Mouse (Mus musculus) c-Kit-positive CD71-positive TER-119-negative erythroid progenitor cells, embryonic 14.5 days (primary cell): Measurements from ENCODE around the gene Cpm.

ENCODE experiments used
- DNase-seq: peaks from one replicate; pipeline ENCODE4 v3.0.0-alpha.2; 2013; ENCODE audit warnings: low read depth

The Cpm gene

DNA sequence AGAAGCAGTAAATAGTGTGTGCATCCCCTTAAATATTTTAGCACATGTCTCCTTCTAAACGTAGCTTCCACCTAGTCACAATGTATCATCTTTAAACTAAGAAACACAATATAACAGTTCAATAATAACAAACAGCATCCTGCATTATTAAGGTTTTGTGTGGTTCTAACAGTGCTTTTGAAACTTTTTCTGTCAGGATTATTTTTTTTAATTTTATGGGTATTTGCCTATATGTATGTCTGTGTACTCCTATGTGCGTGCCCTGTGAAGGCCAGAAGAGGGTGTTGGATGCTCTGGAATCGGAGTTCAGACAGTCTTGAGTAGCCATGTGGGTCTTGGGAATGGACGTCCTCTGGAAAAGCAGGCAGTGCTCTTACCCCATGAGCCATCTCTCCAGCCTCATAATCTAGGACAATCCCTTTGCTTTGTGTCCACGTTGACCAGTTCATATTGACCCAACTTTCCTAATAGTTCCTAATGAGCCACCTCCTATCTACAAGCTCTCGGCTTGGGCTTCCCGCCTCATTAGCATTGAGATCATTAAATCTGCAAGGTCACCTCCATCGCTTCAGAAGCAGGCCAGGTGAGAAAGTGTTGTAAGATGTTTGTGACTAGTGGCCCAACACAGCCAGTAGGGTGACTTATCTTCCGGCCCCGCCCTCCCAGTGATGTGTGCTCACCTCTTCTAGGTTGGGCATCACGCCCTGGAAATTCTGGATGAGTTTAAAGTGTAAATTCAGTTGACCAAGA, 20.2 kb downstream of the Cpm start:
- DNase-seq: no peak

DNA sequence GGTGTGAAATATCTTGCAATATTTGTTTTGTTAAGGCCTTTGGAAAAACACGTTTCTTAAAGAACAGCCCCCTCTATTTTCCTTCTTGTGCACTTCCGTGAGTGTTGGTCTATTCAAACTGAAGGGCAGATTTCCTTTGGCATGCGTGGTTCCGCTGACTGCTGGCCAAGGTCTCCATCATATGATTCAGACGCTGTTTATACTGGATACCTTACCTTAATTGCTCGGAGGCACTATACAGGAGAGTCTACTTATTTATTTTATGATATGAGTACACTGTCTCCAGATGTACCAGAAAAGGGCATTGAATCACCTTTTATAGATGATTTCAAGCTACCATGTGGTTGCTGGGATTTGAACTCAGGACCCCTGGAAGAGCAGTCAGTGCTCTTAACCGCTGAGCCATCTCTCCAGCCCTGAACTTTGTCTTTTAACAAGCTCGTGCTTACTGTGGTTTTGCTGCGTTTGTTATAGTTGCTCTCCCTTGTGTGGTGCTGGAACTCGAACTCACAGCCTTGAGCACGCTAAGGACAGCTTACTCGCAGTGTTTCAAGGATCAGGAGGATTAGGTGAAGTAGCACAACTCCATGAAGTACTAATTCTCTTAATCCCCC, 20.8 kb downstream of the Cpm start:
- no peak for DNase-seq

DNA sequence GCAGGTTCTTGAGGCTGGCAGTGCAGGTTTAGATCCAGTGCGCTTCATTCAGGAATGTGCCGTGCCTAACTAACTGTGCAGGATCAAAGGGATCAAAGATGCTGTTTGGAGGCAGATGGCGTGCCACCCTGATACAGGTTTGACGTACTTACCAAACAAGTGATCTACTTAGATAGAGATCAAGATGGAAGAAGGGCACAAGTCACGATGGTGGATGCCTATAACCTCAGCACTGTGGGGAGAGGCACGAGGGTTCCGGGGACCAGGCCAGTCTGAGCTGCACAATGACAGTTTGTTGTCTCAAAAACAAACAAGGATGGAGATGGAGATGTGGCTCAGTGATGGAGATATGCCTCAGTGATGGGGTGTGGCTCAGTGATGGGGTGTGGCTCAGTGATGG, 21.4 kb downstream of the Cpm start:
- no peak for DNase-seq

DNA sequence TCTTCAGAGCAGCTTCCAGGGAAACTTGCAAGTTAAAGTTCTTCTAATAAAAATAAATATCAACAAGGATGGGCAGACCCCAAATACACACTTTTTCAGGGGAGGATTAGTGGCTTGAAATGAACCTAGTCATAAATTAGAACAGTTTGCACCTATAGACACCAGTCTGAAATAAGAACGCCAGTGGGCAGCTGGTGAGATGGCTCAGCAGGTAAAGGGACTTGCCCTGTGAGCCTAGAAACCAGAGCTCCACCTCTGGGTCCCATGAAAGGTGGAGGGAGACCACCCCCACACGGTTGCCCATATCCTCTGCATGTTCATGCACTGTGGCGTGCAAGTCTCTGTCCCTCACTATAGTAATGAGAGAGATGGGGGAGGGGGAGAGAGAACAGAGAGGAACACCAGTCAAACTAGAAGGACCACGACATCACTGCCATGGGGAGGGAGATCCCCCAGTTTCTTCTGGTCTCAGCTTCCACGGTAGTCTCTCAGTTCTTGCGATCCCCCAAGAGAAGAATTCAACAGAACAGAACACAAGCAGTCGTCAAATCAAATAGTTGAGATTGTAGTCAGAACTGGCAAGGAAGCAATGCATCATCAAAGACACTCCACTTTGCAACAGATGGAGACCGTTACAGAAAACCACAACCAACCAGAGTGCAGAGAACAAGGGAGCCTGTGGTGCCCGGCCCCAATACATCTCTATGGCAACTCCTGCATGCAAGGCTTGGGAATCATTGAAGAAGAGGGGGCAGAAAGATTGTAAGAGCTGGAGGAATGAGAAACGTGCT, 22.5 kb downstream of the Cpm start:
- DNase-seq: no peak

DNA sequence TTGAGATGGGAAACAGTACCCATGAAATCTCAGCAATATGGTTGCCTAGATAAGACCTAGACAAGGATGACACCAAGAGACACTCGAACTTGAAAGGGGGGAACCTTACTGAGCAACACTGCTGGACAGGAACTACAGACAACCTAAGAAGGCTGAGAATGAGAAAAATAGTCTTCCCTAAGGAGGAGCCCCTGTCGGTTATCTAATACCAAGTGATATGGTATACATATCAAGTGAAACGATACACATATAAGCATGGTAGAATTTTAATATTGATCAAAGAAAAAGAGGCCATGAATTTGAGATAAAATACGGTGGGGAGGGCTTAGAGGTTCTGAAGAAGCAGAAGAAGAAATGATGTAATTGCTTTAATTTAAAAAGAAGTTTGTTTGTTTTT, 23.1 kb downstream of the Cpm start:
- no peak for DNase-seq

DNA sequence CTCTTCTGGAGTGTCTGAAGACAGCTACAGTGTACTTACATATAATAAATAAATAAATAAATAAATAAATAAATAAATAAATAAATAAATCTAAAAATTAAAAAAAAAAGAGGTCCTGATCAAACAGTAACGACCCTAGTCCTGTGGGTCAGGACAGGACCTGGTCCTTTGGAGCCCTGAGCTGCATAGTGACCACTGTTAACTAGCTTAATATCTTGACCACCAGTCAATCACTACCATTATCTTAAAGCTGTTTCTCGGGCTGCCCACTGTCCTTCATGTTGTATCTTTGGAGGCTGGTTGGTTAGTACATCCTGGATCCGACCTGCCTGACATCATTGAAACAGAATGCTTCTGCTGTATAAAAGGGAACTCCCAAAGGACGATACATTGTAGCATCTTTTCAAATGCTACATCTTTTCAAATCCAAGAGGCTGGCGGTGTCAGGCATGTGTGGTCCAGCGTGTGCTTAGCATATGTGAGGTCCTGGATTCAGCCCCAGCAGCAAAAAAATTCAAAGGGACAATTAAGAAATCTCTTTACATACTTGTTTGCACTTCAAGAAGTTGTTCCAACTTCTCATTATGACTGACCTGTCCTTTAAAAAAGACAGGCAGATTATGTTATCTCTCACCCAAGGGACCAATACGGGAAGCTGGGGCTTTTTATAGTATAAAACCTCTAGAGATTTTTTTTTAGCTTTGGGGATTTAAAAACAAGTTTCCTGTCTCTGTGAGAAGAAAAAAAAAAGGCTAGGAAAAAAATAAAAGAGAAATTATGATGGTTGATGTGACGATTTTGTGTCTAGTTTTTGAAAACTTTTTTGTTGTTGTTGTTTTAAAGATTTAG, 23.9 kb downstream of the Cpm start:
- DNase-seq: no peak

DNA sequence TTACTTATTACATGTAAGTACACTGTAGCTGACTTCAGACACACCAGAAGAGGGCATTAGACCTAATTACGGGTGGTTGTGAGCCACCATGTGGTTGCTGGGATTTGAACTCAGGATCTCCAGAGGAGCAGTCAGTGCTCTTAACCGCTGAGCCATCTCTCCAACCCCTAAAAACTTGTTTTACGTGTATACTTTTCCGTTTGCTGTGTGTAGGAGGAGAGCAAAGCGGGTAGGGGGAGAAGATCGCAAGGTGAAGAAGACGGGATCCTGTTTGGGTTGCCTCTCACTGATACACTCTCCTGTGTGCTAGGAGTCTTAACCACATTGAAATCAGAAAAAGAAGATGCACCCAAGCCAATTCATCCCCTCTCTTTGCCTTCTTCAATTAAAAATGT, 24.5 kb downstream of the Cpm start:
- no peak for DNase-seq

DNA sequence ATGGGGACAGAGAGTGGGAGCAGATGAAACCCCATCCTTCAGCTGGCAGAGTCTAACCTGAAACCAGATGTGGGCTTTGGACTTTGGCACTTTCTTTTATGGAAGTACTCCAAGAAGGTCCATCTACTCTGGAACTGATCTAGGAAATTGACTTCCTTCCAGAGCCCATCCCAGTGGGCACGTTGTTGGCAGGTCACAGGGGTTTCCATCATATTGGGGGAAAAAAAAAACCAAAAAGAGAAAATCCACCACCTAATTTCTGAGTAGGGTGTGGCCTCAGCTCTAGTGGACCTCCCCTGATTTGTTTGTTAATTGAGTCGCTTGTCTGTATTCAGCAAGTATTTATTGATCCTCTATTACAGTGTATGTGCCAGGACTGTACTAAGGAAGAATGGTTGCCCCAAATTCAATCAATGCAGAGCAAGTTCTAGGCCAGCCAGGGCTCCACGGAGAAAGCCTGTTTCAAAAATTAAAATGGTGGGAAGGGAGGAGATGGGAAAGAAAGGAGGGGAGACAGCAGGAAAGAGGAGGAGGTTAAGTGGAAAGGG, 25.4 kb downstream of the Cpm start:
- DNase-seq: no peak

DNA sequence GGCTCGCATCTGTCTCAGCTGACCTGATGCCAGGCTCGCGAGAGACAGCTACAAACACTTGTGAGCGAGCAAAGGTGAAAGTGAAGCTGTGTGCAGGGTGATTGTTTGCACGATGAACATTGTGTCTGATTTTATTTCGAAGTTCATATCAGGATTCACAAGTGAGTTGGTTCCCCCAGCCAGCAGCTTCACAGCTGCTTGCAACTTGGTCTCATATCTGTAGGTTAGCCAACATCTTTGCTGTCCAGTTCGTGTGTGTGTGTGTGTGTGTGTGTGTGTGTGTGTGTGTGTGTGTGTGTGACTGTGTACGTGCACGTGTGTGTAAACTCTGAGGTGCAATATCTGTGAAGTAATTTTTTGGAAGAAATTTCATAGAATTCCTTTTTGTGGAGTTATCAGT, 26.2 kb downstream of the Cpm start:
- DNase-seq: no peak

DNA sequence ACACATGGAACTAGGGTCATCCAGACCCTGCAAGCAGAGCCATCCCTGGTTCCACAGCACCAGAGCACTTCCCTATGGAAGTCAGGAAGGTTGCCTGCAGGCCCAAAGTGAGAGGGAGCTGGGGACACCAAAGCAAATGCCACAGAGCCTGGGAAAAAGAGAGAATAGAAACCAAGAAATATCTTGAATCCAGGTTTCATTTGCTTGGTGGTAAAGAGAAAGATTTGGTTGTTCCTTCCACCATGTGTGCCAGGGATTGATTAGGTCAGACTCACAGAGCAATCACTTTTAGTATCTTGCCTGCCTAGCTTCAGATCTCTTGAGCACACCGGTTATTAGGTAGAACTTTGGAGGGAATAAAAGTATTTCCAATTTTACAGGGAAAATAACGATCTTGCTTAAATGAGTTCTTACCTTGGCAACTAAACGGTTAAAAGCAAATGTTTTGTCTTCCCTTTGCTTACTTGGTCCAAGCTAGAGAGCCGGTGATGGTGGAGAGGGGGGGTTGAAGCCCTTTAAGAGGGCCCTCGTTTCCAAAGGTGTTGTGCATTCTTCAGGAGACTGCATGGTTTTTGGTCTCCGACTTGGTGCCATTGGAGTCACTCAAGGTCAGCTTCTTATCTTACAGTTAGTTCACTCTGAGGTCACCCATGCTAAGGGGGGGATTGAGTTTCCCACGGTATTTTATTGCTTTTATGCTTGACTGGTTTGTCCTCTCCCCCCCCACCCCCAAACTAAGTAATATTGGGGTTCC, 26.8 kb downstream of the Cpm start:
- no peak for DNase-seq

DNA sequence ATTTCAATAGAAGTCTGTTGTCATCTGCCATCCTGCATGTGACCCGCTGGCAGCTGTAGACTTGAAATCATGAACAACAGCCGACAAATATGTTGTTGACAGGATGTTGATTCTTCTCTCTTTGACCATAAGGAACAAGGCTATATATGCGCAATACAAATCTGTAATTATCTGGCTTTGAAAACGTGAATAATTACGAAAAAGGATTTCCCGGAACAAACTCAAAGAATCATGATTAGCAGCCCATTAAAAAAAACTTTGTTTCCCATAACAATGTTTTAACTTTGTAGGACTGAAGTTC, 27.3 kb downstream of the Cpm start:
- no peak for DNase-seq

DNA sequence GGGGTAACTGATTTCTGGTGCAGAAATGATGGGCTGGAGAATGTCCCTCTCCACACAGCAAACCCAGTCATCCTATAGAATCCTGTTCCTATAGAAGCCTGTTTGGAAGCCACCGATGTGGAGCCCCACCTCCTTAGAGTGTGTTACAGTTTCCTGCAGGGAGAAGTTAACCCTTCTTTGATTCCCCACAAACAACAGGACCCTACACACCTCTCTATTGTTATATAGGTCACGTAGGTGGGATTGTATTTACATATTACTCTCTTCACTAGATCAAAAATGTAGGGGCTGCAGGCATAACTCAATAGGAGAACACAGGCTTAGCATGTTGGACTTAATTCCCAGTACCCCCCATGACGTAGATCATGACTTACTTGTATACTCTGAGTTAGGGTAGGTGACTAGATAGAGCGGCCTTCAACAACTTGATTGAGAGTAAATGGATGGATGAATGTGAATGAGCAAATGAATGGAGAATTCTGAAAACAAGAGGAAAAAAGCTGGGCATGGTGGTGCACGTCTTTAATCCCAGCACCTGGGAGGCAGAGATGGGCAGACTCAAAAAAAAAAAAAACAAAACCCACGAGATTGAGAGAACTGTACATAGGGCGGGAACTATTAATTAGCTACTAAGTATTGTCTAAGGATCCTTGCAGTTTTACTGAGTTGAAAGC, 27.8 kb downstream of the Cpm start:
- DNase-seq: no peak

DNA sequence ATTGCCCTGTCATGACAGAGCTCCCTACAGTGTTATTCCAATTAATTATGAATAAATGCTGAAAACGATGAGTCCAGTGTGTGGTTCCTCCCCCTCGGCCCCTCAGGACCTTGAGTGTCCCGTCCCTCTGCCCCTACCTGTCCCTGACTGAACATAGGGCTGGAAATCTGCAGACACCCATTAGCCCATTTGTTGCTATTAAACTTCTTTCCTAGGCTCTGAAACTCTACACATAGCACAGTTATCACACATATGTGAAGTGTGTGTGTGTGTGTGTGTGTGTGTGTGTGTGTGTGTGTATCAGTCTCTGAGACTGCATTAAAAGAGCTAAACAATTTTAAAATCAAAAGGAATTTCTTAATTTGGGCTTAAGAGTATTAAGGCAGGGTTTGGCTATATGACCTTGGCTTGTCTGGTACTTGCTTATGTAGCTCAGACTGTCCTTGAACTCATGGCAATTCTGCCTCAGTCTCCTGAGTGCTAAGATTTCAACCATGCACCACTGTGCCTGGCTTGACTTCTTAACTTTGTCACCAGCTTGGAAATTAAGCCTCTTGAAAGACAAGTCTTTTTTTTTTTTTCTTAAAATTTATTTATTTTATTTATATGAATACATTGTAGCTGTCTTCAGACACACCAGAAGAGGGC, 28.5 kb downstream of the Cpm start:
- no peak for DNase-seq

DNA sequence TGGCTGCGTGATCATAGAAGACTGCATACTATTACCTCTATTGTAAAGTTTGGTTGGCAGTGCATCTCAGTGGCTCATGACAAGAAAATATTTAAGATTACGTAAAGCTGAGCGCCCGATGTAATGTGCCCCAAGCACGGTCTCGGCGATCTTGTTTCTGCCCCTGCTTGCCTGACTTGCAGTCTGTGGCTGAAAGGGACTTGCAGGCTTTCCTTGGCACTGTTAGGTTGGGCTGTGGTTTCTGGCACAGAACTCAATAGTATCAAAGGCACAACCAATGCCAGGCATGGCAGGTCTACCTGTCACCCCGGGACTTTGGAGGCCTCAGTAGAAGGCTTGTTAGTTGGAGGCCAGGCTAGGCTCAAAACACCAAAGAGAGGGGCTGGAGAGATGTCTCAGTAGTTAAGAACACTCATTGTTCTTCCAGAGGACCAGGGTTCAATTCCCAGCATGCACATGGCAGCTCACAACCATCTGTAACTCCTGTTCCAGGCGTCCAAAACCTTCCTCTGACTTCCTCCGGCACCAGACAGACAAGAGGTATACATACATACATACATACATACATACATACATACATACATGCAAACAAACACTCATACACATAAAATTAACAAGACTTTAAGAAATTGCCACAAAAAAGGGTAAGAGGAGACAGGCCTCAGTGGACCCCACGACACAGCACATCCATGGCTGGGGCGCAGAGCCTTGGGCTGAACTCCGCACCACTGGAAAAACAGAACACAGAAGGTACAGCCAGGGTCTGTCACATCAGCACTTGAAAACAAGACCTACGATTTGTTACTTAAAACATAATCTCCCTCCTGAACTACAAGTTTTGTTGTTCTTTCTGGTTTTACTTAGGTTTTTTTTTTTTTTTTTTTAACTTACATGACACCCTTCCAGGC, 29.5 kb downstream of the Cpm start:
- no peak for DNase-seq

DNA sequence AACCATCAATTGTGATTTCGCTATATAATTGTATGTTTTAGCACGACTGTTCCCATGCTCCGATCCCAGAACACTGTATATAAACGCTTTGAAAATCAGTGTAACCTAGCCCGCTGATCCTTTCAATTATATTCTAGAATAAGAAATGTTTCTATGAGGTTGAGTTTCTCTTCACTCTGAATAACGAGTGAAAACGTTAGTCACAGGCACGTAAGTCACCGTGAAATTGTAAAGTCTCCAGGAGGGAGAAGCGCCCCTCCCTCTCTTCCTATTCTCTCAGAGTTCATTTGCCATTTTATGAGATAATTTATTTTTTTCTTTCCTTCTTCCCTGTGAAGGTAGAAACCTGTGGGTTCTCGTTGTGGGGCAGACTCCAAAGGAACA, 30.1 kb downstream of the Cpm start:
- no peak for DNase-seq

DNA sequence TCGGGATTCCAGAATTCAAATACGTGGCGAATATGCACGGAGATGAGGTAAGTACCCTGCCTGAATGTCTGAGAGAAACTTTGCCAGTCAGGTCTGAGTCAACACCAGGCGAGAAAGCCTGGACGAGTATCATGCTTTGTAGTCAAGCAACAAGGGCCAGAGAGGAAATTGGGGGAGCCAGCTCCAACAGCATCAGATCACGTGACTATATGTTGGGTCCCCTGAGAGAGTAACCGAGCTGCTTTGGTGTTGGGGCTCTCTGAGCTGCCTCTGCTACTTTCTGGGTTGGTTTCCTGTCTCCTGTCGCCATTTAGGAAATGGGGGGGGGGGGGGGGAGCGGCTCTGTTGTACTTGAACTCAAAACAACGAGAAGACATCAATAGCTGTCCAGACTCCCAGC, 30.5 kb downstream of the Cpm start:
- DNase-seq: no peak

DNA sequence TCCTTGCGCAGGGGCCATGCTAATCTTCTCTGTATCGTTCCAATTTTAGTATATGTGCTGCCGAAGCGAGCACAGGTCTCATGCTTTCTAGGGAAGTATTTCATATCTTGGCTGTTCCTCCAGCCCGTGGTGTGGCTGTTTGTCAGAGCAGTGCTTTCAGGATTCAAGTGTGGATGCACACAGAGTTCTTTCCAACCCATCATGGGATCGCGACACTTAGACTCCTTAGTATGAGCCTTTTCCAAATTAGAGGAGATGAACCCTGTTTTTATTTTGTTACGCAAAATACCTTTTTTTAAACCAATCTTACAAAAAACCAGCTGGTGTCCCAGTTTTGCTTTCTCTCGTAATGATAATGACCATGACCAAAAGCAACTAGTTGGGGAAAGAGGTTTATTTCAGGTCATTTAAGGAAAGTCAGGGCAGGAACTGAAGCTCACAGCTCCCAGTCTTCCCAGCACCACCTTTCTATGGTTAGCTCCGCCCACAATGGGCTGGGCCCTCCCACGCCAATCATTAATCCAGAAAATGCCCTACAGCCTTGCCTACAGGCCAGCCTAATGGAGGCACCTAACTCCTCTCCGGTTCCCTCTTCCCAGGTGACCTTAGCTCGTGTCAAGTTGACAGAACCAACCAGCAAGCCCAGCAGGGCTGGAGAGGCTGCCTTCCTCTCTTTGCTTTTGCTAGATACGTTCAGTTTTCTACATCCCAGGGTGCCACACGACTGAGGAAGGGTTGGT, 33.2 kb downstream of the Cpm start:
- no peak for DNase-seq

DNA sequence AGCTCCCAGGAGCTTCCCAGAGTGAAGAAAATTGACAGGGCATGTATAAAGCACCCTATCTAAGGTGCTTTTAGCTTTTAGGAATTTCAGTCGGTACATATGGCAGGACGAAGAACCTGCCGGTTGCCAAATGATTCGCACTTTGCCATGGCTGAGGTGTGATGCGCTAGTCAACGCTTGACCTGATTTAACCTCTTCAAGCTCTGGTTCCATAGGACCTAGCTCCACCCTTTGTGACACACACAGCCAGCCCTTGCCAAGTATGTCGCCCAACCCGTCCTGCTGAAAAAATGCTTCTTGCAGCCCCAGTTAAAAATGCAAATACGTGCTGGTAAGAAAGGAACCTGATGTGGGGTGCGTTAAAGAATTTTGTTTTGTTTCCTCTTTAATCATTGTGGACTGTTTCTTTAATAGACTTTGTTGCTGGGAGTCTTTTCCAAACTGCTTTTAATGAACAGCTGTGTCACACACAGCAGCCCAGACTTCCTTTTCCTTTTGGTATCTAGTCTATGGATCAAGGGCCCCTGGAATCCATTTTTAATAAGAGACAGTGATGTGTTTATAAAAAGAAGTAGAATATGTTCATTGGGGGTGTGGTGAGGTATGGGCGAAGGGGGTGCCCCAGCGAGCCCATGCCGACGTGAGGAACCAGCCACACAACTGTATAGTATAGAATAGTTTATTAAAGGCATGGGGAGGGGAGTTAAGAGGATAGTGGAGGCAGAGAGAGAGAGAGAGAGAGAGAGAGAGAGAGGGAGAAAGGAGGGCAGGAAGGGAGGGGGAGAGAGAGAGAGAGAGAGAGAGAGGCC, 34.0 kb downstream of the Cpm start:
- no peak for DNase-seq
